Mouse (Mus musculus) gastrocnemius, postnatal 10 days (tissue): ENCODE data around the gene Gpr162. TPM values are rescaled to one million over a fixed set of nuclear protein-coding genes. Genes with fewer than 3 reads are reported as not detected.
A peak's percentile ranks its signal among the peaks of the same experiment; 100 is the strongest.
"Not testable (repeated sequence)": the region's sequence is repeated elsewhere in the genome, so short reads cannot be mapped to it uniquely, and the experiment has no call there.

ENCODE experiments used
- DNase-seq: peaks from one replicate; pipeline ENCODE4 v3.0.0; 2021; ENCODE audit warnings: mixed read lengths
- total RNA-seq, 2 experiments: library from RNA; stranded (reverse); gene quantifications; 2 replicates each; pipeline ENCODE4 v1.2.3; 2021

Gpr162 gene
- total RNA-seq, 2 experiments from 2014 or later: 0.38 to 1.1 TPM

- DNase-seq: no peak
These were observed 27.4 kb downstream of the Gpr162 start for GRCm38 (mm10) chr6:124836411-124836810.

GRCm38 (mm10) chr6:124835531-124835930, 28.3 kb downstream of the Gpr162 start:
- DNase-seq: no peak

GRCm38 (mm10) chr6:124834512-124835081, 29.2 kb downstream of the Gpr162 start:
- no peak for DNase-seq

- no peak for DNase-seq
These were observed 32.1 kb downstream of the Gpr162 start for GRCm38 (mm10) chr6:124831649-124832048.

GRCm38 (mm10) chr6:124831199-124831598, 32.6 kb downstream of the Gpr162 start:
- not testable (repeated sequence) for DNase-seq

GRCm38 (mm10) chr6:124829799-124830700, 33.7 kb downstream of the Gpr162 start:
- peak; percentile 87 for DNase-seq

GRCm38 (mm10) chr6:124828868-124829798, 34.6 kb downstream of the Gpr162 start, which contains the start of the genes Usp5 and Cdca3:
Gene Usp5, minus strand, starts transcription at chr6:124829484.
Gene Cdca3, plus strand, starts transcription at chr6:124829547.
- DNase-seq: peak; percentile 94

GRCm38 (mm10) chr6:124828101-124828592, 35.6 kb downstream of the Gpr162 start:
- DNase-seq: no peak

GRCm38 (mm10) chr6:124822049-124822448, 41.7 kb downstream of the Gpr162 start:
- DNase-seq: no peak

GRCm38 (mm10) chr6:124820891-124821290, 42.9 kb downstream of the Gpr162 start:
- DNase-seq: no peak

- no peak for DNase-seq
These were observed 45.8 kb downstream of the Gpr162 start for GRCm38 (mm10) chr6:124817971-124818370.

- no peak for DNase-seq
These were observed 46.2 kb downstream of the Gpr162 start for GRCm38 (mm10) chr6:124817563-124817962.

- no peak for DNase-seq
These were observed 46.7 kb downstream of the Gpr162 start for GRCm38 (mm10) chr6:124817125-124817524.

GRCm38 (mm10) chr6:124816611-124817010, 47.2 kb downstream of the Gpr162 start:
- no peak for DNase-seq

- DNase-seq: no peak
These were observed 48.7 kb downstream of the Gpr162 start for GRCm38 (mm10) chr6:124814858-124815774.

- peak; percentile 19 for DNase-seq
These were observed 49.3 kb downstream of the Gpr162 start for GRCm38 (mm10) chr6:124814448-124814847.

- DNase-seq: peak; percentile 87
These were observed 49.9 kb downstream of the Gpr162 start, which contains the start of gene Tpi1 for GRCm38 (mm10) chr6:124813933-124814332. Gene Tpi1, minus strand, starts transcription at chr6:124814296.

- peak; percentile 65 for DNase-seq
These were observed 50.3 kb downstream of the Gpr162 start for GRCm38 (mm10) chr6:124813496-124813895.

- peak; percentile 28 for DNase-seq
These were observed 50.9 kb downstream of the Gpr162 start for GRCm38 (mm10) chr6:124812848-124813247.

- peak; percentile 9 for DNase-seq
These were observed 51.9 kb downstream of the Gpr162 start for GRCm38 (mm10) chr6:124811701-124812560.
